Mouse (Mus musculus): ENCODE data around the gene Gm13090. TPM values are rescaled to one million over a fixed set of nuclear protein-coding genes. Genes with fewer than 3 reads are reported as not detected.

Gm13090 gene
- polyA plus RNA-seq, 1 experiment from 2014 or later, result not detected

DNA sequence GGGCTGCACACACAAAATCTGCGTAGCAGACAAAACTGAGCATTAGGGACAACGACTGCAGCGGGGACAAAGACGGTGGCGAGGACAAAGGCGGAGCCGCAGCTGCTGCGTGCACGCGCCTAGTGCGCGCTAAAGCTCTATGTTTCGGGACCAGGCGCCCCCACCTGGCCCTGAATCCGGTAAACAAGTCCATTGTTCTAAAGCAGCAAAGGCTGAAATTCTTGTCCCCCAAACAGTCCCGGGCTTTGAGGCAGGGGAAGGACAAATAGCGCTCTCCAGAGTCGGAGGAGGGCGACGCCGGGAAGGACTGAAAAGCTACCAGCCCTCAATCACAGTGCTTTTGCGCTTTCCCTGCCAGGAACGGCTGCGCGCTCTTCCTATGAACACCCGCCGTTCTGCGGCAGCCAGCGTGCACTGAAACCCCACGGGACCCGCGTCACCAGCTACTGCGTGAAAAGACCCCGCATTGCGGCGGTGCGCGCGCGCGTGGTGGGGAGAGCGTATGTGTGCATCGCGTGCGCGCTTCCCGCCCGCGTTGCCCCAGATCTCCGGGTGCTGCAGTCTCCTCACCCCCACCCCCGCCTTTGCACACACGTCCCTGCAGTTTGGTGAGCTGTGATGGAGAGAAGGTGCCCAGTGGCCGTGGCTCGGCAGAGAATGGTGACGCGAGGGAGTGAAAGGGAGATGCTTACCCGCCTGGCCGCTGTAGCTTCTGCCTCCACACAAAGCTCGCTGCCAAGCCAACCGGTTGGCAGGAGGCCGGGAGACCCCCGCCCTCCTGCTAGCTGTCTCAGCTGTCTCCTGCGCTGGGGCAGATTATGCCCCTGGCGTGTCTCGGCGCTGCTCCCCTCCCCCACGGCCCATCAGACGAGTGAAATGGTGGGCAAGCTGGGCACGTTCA lies 39.5 kb downstream of the Gm13090 start:
- Histone ChIP-seq H3K9me3 (replicated peaks) (no peaks in the 10 kb centered on the region), H3K27ac (no peak overlapping the region), H3K36me3 (no peaks in the 10 kb centered on the region), H3K4me2 (peak overlapping the region; percentile 66), H3K4me3 (peak overlapping the region; percentile 45), H3K9ac (peak overlapping the region; percentile 15; the same call in 1 of the 2 replicates), H3K27me3 (replicated peaks) (peaks cover 58% of the 10 kb centered on the region), H3K4me1 (no peaks in the 10 kb centered on the region)
- WGBS (ENCODE audit: insufficient replicate concordance), result 2% methylated on average over 69 of the region's 69 CpGs
- ATAC-seq, result no peak

DNA sequence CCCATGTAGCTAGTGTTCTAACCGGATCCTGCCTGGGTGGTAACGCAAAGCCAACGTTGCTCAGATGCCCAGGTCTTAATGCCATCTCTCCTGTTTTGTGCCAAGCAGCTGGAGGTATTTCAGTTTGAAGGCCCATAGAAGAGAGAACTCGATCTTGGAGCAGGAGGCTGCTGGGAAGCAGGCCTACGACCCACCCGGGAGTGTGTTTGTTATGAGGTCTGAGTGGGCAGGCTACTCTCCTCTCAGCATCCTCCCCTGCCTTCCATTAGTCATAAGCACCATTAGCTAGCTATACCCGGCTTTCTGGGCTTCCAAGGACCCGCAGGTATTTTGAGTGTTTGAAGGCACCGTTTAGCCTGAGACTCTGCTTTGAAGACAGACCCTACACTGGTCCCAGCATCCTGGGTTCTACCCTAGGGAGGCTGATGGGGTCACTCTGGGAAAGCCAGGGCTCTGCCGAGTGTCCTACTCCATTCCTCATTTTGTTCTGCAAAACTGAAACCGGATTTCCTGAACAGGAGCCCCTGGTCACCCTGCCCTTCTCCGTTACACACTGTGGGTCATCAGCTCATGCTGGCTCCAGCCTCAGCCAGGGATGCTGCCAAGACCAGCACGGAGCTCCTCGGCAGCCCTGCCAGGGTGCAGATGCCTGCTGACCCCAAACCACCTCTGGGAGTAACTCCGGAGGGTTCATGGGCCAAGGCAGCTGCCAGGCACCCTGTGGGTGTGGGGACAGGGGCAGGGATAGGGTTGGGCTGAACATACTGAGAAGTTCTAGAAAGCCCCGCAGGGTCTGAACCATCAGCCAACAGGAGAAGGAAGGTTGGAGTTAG lies 40.6 kb downstream of the Gm13090 start:
- peaks cover 58% of the 10 kb centered on the region for H3K27me3 ChIP-seq (replicated peaks)
- no peak overlapping the region for H3K4me2 ChIP-seq
- no peaks in the 10 kb centered on the region for H3K4me1 ChIP-seq
- no peaks in the 10 kb centered on the region for H3K36me3 ChIP-seq
- H3K4me3 ChIP-seq, result no peak overlapping the region
- no peak overlapping the region for H3K9ac ChIP-seq
- no peaks in the 10 kb centered on the region for H3K9me3 ChIP-seq (replicated peaks)
- no peak for ATAC-seq
- no peak overlapping the region for H3K27ac ChIP-seq
- 56% methylated on average over 16 of the region's 16 CpGs for WGBS (ENCODE audit: insufficient replicate concordance)

DNA sequence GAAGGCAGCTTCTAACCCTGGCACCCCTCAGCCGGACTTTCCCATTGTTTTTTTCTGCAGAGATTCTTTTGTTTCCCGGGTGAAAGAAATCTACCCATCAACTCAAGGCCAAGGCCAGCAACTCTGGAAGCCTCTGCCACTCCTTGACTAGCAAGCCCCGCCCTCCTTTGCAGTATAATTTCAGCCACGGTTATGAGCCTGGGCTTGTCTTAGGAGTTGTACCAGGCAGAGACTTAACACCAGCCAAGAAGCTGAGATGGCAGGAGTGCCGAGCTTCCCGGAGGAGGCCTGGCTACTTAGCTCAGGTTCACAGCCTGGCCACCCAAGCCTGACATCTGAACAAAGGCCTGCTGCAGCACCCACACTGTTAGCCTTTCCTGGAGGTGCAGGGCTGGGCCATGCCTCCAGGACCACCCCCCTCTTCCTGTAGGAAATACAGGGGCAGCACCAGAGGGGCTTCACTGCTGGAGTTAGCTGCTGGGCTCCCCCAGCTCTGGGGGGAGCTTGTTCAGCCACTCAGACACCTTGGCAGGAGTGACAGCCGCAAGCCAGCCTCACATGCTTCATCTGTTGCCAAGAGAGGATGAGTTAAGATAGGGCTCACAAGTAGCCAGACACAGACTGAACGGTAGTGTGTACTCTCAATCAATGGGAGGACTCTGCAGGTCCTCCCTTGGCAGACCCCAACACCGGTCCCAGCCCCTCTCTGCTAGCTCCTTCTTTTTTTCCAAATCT lies 41.6 kb downstream of the Gm13090 start:
- H3K36me3 ChIP-seq, result no peaks in the 10 kb centered on the region
- no peak overlapping the region for H3K9ac ChIP-seq
- H3K27me3 ChIP-seq (replicated peaks), result peaks cover 65% of the 10 kb centered on the region
- no peak for ATAC-seq
- H3K4me1 ChIP-seq, result no peaks in the 10 kb centered on the region
- no peaks in the 10 kb centered on the region for H3K9me3 ChIP-seq (replicated peaks)
- H3K4me3 ChIP-seq, result no peak overlapping the region
- no peak overlapping the region for H3K27ac ChIP-seq
- H3K4me2 ChIP-seq, result no peak overlapping the region
- WGBS (ENCODE audit: insufficient replicate concordance), result 48% methylated on average over 9 of the region's 9 CpGs

DNA sequence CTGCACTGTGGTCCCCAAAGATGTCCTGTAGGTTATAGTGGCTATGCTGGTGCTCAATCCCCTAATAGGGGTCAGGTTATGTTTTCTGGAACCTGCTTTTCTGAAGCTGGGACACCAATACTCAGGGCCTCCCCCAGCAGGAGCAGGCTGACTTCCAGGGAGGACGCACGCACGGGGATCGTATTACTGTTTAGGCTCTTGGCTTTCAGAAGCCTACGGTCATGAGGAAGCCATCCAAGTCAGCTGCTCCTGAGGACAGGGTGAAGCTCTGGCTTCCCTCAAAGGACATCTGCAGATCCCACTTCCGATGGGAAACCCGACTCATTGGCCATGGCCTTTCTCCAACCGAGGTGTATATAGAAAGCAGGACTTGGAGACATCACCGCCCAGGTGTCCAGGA lies 43.1 kb downstream of the Gm13090 start:
- Histone ChIP-seq H3K9ac (no peak overlapping the region), H3K27me3 (replicated peaks) (peaks cover 58% of the 10 kb centered on the region), H3K27ac (no peak overlapping the region), H3K4me3 (no peak overlapping the region), H3K4me1 (no peaks in the 10 kb centered on the region), H3K4me2 (no peak overlapping the region), H3K9me3 (replicated peaks) (no peaks in the 10 kb centered on the region), H3K36me3 (no peaks in the 10 kb centered on the region)
- ATAC-seq, result no peak
- 62% methylated on average over 9 of the region's 9 CpGs for WGBS (ENCODE audit: insufficient replicate concordance)

DNA sequence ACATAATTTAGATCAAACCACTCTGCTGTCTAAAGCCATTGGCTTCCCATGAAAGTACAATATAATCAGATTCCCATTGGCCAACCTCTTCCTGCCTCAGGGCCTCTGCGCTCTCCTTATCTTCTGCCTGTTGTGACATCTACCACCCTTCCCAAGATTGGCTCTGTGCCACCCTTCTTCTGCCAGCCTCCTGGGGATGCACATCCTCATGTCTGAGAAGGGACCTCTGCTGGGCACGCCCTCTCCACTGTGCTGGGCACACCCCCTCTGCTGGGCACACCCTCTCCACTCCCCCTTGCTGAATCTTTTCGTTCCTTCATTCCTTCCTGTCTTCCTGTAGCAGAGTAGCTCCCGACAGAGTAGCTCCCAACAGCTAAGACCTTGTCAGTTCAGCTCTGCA lies 44.4 kb downstream of the Gm13090 start:
- H3K4me3 ChIP-seq, result no peak overlapping the region
- no peak overlapping the region for H3K9ac ChIP-seq
- H3K9me3 ChIP-seq (replicated peaks), result no peaks in the 10 kb centered on the region
- no peak overlapping the region for H3K4me2 ChIP-seq
- 51% methylated on average over 4 of the region's 4 CpGs for WGBS (ENCODE audit: insufficient replicate concordance)
- H3K27me3 ChIP-seq (replicated peaks), result peaks cover 58% of the 10 kb centered on the region
- no peaks in the 10 kb centered on the region for H3K4me1 ChIP-seq
- no peaks in the 10 kb centered on the region for H3K36me3 ChIP-seq
- ATAC-seq, result no peak
- no peak overlapping the region for H3K27ac ChIP-seq

DNA sequence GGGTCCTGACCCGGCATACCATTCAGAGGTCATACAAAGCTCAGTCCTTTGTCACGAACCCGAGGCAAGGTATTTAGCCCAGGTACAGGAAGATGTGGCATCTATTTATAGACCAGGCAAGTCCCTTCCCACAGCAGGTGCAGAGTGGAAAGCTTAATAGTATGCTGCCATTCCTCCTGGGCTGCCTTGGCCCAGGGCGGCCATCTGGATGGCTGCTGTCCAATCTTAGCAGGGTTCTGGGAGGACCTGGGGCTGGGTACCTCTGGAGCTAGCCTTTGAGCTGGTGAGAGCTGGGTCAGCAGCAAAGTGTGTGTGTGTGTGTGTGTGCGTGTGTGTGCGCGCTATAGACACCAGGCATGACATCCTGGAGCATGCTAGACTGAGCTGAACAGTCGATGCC lies 46.1 kb downstream of the Gm13090 start:
- H3K9ac ChIP-seq, result no peak overlapping the region
- peaks cover 58% of the 10 kb centered on the region for H3K27me3 ChIP-seq (replicated peaks)
- no peak overlapping the region for H3K4me2 ChIP-seq
- 74% methylated on average over 8 of the region's 8 CpGs for WGBS (ENCODE audit: insufficient replicate concordance)
- H3K36me3 ChIP-seq, result no peaks in the 10 kb centered on the region
- H3K4me1 ChIP-seq, result no peaks in the 10 kb centered on the region
- ATAC-seq, result no peak
- no peak overlapping the region for H3K4me3 ChIP-seq
- no peaks in the 10 kb centered on the region for H3K9me3 ChIP-seq (replicated peaks)
- H3K27ac ChIP-seq, result no peak overlapping the region

DNA sequence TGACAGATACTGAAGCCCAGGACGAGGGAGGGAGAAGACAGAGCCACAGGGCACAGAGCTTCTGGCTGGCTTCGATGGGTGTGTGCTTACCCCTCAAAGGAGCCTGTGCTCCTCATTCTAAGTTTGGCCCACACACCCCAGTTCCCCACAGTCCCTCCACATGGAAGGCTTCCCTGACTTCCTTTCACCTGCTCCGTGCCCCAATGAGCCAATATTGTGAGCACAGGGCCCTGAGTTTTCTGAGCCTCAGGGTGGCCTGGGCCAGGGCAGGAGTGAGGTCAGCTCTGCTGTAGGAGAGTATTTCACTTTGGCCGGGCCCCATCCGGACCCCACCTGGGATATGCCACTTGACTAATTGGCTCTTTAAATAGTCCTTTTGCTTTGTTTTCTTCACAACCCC lies 48.3 kb downstream of the Gm13090 start:
- 57% methylated on average over 5 of the region's 5 CpGs for WGBS (ENCODE audit: insufficient replicate concordance)
- Histone ChIP-seq H3K4me2 (no peak overlapping the region), H3K27ac (no peak overlapping the region), H3K9ac (no peak overlapping the region), H3K4me3 (no peak overlapping the region), H3K27me3 (replicated peaks) (peaks cover 52% of the 10 kb centered on the region), H3K9me3 (replicated peaks) (no peaks in the 10 kb centered on the region), H3K4me1 (no peaks in the 10 kb centered on the region), H3K36me3 (no peaks in the 10 kb centered on the region)
- no peak for ATAC-seq

DNA sequence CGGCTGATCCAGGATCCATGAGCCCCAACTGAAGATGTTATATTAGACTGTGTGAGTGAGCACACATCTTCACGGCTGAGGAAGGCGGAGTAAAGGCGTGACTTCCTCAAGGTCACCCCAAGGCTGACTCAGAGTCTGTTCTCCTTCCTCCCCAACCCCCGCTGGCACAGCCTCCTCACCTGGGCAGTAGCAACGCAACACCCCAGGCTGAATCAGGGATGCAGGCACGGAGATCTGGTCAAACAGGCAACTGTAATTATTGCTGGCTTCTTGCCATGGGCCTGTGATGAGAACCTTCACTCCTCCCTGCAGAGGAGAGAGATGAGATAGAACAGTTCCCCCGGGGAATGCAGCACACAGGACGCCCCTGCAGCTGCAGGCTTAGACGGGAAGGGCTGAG lies 48.8 kb downstream of the Gm13090 start:
- 23% methylated on average over 10 of the region's 10 CpGs for WGBS (ENCODE audit: insufficient replicate concordance)
- Histone ChIP-seq H3K4me1 (no peaks in the 10 kb centered on the region), H3K27me3 (replicated peaks) (peaks cover 48% of the 10 kb centered on the region), H3K36me3 (no peaks in the 10 kb centered on the region), H3K9ac (no peak overlapping the region), H3K4me2 (no peak overlapping the region), H3K9me3 (replicated peaks) (no peaks in the 10 kb centered on the region), H3K4me3 (no peak overlapping the region), H3K27ac (no peak overlapping the region)
- ATAC-seq, result no peak

DNA sequence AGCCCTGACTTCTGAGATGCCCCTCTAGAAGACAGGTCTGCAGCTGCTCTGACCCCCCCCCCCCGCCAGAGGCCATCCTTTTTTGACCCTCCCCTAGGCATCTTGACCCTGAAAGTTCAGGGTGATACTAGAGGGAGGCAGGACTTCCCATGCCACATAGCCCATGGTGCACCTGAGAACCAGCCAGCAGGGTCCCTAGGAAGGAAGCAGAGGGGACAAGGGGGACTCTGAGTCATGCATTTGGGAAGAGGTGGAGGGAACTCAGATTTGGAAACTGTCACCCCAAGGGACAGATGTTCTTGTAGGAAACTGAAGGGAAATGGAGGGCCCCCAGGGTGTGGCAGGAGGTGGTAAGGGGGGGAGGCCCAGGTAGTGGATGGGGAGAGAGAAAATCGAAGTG lies 49.2 kb downstream of the Gm13090 start:
- Histone ChIP-seq H3K9me3 (replicated peaks) (no peaks in the 10 kb centered on the region), H3K4me1 (no peaks in the 10 kb centered on the region), H3K4me2 (no peak overlapping the region), H3K36me3 (no peaks in the 10 kb centered on the region), H3K27me3 (replicated peaks) (peaks cover 47% of the 10 kb centered on the region), H3K9ac (no peak overlapping the region), H3K27ac (no peak overlapping the region), H3K4me3 (no peak overlapping the region)
- WGBS (ENCODE audit: insufficient replicate concordance), result 12% methylated on average over 2 of the region's 2 CpGs
- no peak for ATAC-seq

DNA sequence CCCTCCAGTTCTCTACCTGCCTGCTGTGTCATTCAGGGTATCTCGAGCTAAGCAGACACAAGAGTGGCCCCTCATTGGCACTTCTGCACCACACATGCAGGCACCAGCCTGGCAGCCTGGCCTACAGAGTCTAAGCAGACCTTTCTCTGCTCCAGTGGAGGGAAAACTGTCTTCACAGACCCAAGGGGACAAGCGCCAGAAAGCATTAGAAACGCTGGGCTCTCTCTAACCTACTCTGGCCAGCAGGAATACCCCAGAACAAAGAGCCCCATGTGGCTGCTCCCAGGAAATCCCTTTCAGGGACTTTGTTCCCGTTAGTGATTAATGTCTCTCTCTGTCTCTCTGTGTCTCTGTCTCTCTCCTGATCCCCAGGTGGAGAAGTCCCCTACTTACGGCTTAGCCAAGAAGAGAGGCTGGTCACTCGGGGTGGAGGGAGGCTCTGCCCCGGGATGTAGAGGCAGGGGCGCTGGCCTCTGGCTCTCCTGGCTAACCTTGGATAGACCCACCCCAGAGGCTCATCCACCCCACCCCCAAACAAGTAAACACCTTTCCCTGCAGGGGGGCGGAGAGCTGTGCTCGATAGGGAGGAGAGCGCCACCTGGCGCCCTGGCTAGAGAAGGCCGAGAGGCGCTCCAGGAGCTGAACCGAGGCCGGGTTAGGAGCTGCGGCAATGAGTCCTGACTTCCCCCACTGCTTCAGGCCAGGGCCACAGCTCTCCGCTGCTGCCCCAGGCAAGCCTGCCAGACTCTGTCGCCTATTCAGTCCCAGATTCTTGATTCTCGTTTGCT lies 49.9 kb downstream of the Gm13090 start:
- Histone ChIP-seq H3K27ac (no peak overlapping the region), H3K9ac (no peak overlapping the region), H3K27me3 (replicated peaks) (peaks cover 47% of the 10 kb centered on the region), H3K4me1 (no peaks in the 10 kb centered on the region), H3K9me3 (replicated peaks) (0 out of 2 replicates have a peak, but pooled peaks cover 3% of the 10 kb centered on the region), H3K4me3 (no peak overlapping the region), H3K36me3 (no peaks in the 10 kb centered on the region), H3K4me2 (peak overlapping the region; percentile 20; the same call in 1 of the 2 replicates)
- WGBS (ENCODE audit: insufficient replicate concordance), result 9% methylated on average over 19 of the region's 20 CpGs
- ATAC-seq, result no peak

DNA sequence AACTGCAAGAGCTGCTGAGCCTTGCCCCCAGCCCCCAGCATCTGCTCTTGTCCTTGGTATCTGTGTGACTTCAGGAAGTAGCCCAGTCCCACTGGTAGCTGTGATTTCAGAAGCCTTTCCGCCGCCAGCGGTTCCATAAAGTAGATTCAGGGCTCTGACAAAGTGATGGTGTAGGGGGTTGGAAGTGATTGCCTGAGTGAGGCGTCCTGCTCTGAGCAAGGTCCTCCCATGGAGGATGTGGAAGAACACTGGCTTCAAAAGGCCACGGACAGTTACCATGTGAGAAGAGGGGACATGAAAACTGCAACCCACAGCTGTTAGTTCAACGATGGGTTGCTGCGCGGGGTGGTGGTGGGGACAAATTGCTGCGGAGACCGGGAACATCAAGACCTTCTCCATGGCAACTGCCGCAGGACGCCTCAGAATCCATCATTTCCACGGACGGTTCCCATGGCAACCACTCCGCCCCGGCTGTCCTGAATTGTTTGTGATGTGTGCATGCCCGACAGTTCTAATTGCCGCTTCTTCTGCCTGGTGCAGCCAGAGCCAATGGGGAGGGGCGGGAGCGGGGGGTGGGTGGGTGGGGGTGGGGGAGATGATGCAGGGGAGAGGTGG lies 51.1 kb downstream of the Gm13090 start:
- H3K9me3 ChIP-seq (replicated peaks), result 0 out of 2 replicates have a peak, but pooled peaks cover 7% of the 10 kb centered on the region
- no peaks in the 10 kb centered on the region for H3K36me3 ChIP-seq
- no peak overlapping the region for H3K9ac ChIP-seq
- no peaks in the 10 kb centered on the region for H3K4me1 ChIP-seq
- no peak overlapping the region for H3K27ac ChIP-seq
- WGBS (ENCODE audit: insufficient replicate concordance), result 20% methylated on average over 20 of the region's 20 CpGs
- H3K27me3 ChIP-seq (replicated peaks), result peaks cover 45% of the 10 kb centered on the region
- no peak overlapping the region for H3K4me3 ChIP-seq
- H3K4me2 ChIP-seq, result no peak overlapping the region
- ATAC-seq, result no peak
